Mouse (Mus musculus) lung, postnatal 0 days (tissue): ENCODE measurements around the gene Dram1. TPM values are rescaled to one million over a fixed set of nuclear protein-coding genes. Genes with fewer than 3 reads are reported as not detected.
A peak's percentile ranks its signal among the peaks of the same experiment; 100 is the strongest.

Experiments
- ATAC-seq: fragments of 200-750 bp; cut with Nextera tagmentation; 2 replicates; pipeline ENCODE4 v1.8.0; 2017; ENCODE audit warnings: moderate library complexity
- DNase-seq: peaks from one replicate; pipeline ENCODE4 v3.0.0-alpha.2; 2016; ENCODE audit warnings: low spot score
- H3K27ac ChIP-seq: fragments of 300-500 bp; sonication (generic); 2 replicates; pipeline ENCODE4 v1.5.1; 2014; ENCODE audit warnings: antibody characterized with exemption, mild to moderate bottlenecking, low read length, mixed read lengths
- H3K27me3 ChIP-seq: fragments of 300-500 bp; sonication (generic); replicated peaks from 2 replicates; pipeline ENCODE4 v1.6.1; 2014; ENCODE audit warnings: low read length, mixed read lengths; ENCODE audit not compliant: insufficient read depth
- H3K36me3 ChIP-seq: fragments of 300-500 bp; sonication (generic); 2 replicates; pipeline ENCODE4 v1.6.1; 2014; ENCODE audit warnings: low read length, mixed read lengths; ENCODE audit not compliant: insufficient read depth
- H3K4me1 ChIP-seq: fragments of 300-500 bp; sonication (generic); 2 replicates; pipeline ENCODE4 v1.6.1; 2014; ENCODE audit warnings: antibody characterized with exemption, low read depth, low read length, mixed read lengths; ENCODE audit not compliant: insufficient read depth
- H3K4me2 ChIP-seq: fragments of 300-500 bp; sonication (generic); replicated peaks from 2 replicates; pipeline ENCODE4 v1.6.1; 2014; ENCODE audit warnings: low read depth, mild to moderate bottlenecking, low read length, moderate library complexity, mixed read lengths
- H3K4me3 ChIP-seq: fragments of 300-500 bp; sonication (generic); 2 replicates; pipeline ENCODE4 v1.5.1; 2014; ENCODE audit warnings: low read depth, low read length
- H3K9ac ChIP-seq: fragments of 300-500 bp; sonication (generic); replicated peaks from 2 replicates; pipeline ENCODE4 v1.6.1; 2014; ENCODE audit warnings: low read depth, mild to moderate bottlenecking
- H3K9me3 ChIP-seq: fragments of 300-500 bp; sonication (generic); 2 replicates; pipeline ENCODE4 v1.6.1; 2016; ENCODE audit warnings: low read length, mixed read lengths
- CTCF ChIP-seq: IDR thresholded peaks from 2 replicates; pipeline ENCODE4 v1.5.1; 2016; ENCODE audit warnings: antibody characterized with exemption, mild to moderate bottlenecking
- EP300 ChIP-seq: IDR thresholded peaks from 2 replicates; pipeline ENCODE4 v1.6.1; 2016; ENCODE audit warnings: antibody characterized with exemption, mild to moderate bottlenecking, control low read depth
- WGBS: fragments of 180-500 bp; shearing (Covaris S2); extraction: QIAGEN DNeasy Blood & Tissue Kit; methylation state at CpG from one replicate; pipeline ENCODE4 v1.1.7; 2014; 5-methylcytosine and 5-hydroxymethylcytosine counted together
- polyA plus RNA-seq: library from polyadenylated mRNA; unstranded; fragments of >200 nt; fragmentation: Nextera tagmentation; extraction: Ambion mirVana; gene quantifications from 2 replicates; pipeline ENCODE4 v1.2.1, GENCODE M21; 2015

The Dram1 gene
- polyA plus RNA-seq, 1 experiment from 2014 or later: 257 TPM

- Histone ChIP-seq H3K4me3 (no peak overlapping the region), H3K27me3 (no peaks in the 10 kb centered on the region), H3K27ac (no peak overlapping the region), H3K4me2 (no peak overlapping the region), H3K9me3 (no peaks in the 10 kb centered on the region), H3K36me3 (0 out of 2 replicates have a peak, but pooled peaks cover 3% of the 10 kb centered on the region), H3K9ac (no peak overlapping the region), H3K4me1 (no peaks in the 10 kb centered on the region)
- WGBS: 15% methylated on average over 5 of the region's 5 CpGs
- TF ChIP-seq EP300 (no peak; the same call in 1 of the 2 replicates), CTCF (peak; percentile 58)
- DNase-seq (peak; percentile 61), ATAC-seq (no peak)
Measured at GRCm38 (mm10) chr10:88330695-88331094, 48.2 kb downstream of the Dram1 start.

DNA sequence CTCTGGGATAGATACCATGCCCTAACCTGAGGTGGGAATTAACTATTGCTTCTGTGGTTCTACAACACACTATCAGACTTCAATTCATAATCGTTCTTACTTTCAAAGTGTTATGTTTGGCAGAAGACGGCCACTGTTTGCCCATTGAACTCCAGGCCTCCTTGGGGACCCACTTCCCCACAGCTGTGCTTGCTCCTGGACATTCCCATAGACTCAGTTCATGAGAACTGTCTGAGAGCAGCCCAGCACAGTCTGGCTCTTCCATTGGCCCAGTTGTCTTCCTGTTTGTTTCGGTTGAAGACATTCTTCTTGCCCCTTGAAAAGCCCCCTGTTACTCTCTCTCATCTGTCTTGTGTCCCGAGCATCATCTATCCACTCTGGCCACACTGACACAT is 50.8 kb downstream of the Dram1 start:
- 50% methylated on average over 4 of the region's 4 CpGs for WGBS
- ATAC-seq (no peak), DNase-seq (no peak)
- TF ChIP-seq CTCF (no peak), EP300 (no peak)
- H3K4me3 ChIP-seq: no peak overlapping the region
- H3K4me2 ChIP-seq: no peak overlapping the region
- no peaks in the 10 kb centered on the region for H3K36me3 ChIP-seq
- no peaks in the 10 kb centered on the region for H3K27me3 ChIP-seq
- no peak overlapping the region for H3K27ac ChIP-seq
- no peak overlapping the region for H3K9ac ChIP-seq
- H3K4me1 ChIP-seq: no peaks in the 10 kb centered on the region
- H3K9me3 ChIP-seq: no peaks in the 10 kb centered on the region

DNA sequence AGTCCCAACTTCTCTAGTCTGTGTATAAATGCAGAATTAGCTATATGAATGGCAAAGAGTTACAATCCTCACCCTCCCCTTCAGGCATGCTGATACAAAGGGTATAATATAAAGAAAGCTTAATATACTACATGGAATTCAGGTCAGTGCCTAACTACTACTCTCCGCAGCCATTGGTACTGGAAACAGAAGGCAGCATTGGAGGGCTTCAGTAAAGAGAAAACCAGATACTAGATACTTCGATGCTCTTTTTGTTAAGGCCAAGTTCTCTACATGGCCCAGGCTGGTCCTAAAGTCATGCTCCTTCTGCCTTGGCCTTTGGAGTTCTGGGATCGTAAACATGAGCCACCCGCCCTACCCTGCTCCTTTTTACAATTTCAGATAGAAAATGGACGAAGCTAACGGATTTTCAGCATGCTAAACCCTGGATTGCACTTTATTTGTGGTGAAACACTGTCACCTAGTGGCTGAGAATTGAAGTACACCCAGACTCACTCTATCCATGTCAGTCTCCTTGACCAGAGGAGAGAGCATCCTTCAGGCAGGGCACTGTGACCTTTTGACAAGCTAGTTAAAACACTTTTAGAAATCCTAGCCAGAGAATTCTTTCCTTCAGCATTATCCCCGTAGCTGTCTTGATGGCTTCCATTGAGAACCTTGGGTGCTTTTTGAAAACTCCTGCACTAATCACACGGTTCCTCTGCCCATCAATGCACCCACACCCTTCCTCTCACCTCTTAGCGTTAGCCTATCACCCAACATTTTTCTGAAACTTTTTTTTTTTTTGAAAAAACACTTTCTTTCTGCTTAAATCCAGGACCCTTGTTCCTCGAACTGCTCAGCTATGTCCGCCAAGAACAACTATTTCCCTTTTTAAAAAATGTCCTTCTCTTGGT is 51.5 kb downstream of the Dram1 start:
- Histone ChIP-seq H3K4me3 (no peak overlapping the region), H3K27me3 (no peaks in the 10 kb centered on the region), H3K4me1 (no peaks in the 10 kb centered on the region), H3K36me3 (no peaks in the 10 kb centered on the region), H3K4me2 (no peak overlapping the region), H3K27ac (no peak overlapping the region), H3K9ac (no peak overlapping the region), H3K9me3 (no peaks in the 10 kb centered on the region)
- ATAC-seq (peak; percentile 54), DNase-seq (peak; percentile 79)
- TF ChIP-seq EP300 (no peak), CTCF (peak; percentile 99)
- WGBS: 45% methylated on average over 11 of the region's 11 CpGs

DNA sequence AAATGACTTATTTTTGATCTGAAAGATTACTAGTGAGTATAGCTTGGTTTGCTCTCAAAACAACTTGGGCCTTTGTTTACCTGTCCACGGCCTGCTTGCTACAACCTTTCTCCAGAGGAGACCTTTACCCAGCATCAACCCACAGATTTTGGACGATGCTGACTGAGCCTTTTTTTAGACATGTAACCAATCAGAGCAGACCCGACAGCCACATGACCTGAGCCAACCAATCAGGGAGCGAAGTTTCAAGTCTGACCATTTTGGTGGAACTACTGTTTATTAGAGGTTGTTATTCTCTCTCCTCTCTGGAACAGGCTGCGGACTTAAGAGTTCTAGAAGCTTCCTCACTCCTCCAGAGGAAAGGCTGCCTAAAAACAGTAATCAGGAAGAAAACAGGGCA is 57.1 kb downstream of the Dram1 start:
- no peak overlapping the region for H3K4me2 ChIP-seq
- H3K36me3 ChIP-seq: no peaks in the 10 kb centered on the region
- no peaks in the 10 kb centered on the region; the same call in 1 of the 2 replicates for H3K4me1 ChIP-seq
- no peak overlapping the region for H3K9ac ChIP-seq
- no peak overlapping the region for H3K4me3 ChIP-seq
- 76% methylated on average over 5 of the region's 5 CpGs for WGBS
- no peaks in the 10 kb centered on the region for H3K9me3 ChIP-seq
- DNase-seq (no peak), ATAC-seq (0 out of 2 replicates have a peak, but pooled peaks have one; percentile 18)
- no peak overlapping the region for H3K27ac ChIP-seq
- no peaks in the 10 kb centered on the region for H3K27me3 ChIP-seq
- no peak for TF ChIP-seq EP300
- TF ChIP-seq CTCF: no peak

DNA sequence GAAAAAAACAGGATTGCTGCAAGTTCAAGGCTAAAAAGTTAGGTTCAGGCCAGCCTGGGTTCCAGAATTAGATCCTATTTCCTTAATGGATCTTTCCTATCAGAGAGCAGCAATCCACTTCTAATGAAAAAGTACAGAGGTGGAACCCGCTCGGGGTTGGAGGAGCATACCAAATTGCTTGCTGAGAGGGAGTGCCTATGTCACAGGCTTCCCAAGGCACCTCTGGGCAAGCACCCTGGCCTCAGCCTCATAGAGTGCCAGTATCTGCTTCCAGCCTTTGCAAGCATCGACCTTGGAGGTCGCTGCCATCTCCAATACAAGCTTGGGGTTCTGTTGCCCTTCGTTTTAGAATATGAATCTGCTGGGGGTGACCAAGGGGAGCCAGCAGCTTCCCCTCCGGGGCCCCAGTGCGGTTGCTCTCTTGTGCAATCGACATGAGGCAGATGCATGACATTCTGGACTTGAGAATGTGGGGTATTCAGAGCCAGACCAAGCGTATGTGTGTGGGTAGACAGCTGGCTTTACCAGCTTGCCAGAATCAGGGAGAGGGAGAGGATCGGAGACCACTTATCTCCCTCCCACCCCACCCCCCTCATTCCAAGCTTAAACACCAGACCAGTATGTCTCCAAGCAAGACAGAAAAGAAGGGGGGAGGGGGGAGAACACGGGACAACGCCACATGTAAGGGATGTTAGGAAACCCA is 58.0 kb downstream of the Dram1 start:
- H3K4me1 ChIP-seq: no peaks in the 10 kb centered on the region; the same call in 1 of the 2 replicates
- no peaks in the 10 kb centered on the region for H3K9me3 ChIP-seq
- no peak overlapping the region for H3K9ac ChIP-seq
- 40% methylated on average over 12 of the region's 12 CpGs for WGBS
- H3K27me3 ChIP-seq: no peaks in the 10 kb centered on the region
- DNase-seq: peak; percentile 54
- H3K36me3 ChIP-seq: no peaks in the 10 kb centered on the region
- TF ChIP-seq EP300: no peak
- TF ChIP-seq CTCF: no peak
- no peak overlapping the region for H3K27ac ChIP-seq
- no peak overlapping the region for H3K4me2 ChIP-seq
- ATAC-seq: peak; percentile 61
- H3K4me3 ChIP-seq: no peak overlapping the region

DNA sequence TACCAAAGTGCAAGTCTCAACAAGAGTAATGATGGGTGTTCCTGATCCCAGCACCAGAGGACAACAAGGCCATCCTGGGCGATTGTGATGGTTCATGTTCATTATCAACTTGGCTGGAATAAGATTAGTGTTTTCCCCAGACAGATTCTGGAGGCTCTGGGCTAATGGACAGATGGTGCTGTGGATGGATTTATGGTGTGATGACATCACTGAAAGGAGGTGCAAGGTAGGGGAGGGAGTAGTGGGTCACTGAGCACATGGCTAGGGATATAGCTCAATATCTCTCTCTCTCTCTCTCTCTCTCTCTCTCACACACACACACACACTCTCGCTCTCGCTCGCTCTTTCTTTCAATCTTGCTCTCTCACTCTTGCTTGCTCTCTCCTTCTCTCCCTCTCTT is 60.7 kb downstream of the Dram1 start:
- Histone ChIP-seq H3K9me3 (no peaks in the 10 kb centered on the region), H3K27me3 (no peaks in the 10 kb centered on the region), H3K4me3 (no peak overlapping the region), H3K9ac (no peak overlapping the region), H3K4me1 (no peaks in the 10 kb centered on the region; the same call in 1 of the 2 replicates), H3K4me2 (no peak overlapping the region), H3K36me3 (no peaks in the 10 kb centered on the region), H3K27ac (no peak overlapping the region)
- TF ChIP-seq CTCF (no peak), EP300 (no peak)
- 74% methylated on average over 4 of the region's 4 CpGs for WGBS
- DNase-seq (no peak), ATAC-seq (no peak)
